Mouse (Mus musculus) skeletal muscle tissue, adult 2 months (tissue): ENCODE measurements around the gene Irf2bp2.

ENCODE experiments used
- DNase-seq: peaks from one replicate; pipeline ENCODE4 v3.0.0-alpha.2; 2012; ENCODE audit warnings: low read depth, low spot score

Gene Irf2bp2

DNA sequence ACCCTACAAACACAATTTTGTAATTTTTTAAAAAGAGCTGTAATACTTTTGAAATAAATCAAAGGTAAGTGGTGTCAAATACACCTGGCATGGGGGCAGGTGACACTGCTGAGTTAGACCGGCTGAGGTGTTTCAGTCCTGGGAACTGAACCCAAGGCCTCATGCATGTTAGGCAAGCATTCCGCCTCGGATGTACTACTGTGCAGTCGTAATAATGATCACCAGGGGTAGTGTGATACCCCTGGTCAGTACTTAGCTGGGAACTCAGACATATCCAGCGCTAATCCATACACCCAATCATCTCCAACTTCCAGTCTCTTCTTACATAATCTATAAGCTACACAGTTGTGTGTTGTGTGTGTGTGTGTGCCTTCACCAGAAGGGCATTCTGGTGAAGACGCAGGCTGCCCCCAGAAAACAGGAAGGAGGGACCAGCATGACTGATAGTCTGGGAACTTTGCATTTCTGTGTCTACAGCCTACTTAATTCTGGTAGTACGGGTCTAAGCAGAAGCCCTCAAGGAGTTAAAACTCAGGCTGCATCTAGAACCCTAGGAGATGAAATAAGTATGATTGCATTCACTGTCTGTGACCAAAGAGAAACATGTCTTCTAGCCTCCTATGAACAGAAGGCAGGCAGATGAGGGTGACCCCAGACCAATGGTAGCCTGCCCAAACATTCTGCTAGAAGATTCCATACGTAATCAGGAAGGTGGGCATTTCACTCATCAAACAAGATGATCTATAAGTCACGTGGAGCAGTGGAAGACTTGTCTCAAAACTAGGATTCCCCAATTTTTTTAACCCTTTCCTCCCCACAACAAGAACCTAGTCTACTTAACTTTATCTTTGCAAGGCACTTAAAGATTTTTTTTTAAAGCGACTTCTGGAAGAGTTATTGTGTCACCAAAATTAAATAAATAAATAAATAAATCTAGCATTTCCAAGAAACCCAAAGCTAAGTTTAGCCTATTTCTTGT is 6.9 kb downstream of the Irf2bp2 start:
- no peak for DNase-seq

DNA sequence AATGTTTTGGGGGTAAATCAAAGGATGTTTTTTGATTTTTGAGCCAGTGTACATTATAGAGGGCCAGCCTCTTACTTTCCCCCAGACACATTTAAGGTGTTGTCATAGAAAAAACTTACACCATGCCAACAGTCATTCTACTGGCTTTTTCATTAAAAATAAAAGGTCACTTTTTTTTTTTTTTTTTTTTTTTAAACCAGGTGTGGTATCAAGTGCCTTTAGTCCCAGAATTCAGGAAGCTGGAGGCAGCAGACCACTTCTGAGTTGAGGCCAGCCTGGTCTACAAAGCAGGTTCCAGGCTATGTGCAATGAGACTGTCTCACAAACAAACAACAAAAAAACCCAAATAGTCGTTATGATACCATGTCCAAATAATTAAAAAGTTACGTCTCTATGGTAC is 7.7 kb downstream of the Irf2bp2 start:
- DNase-seq = no peak

- no peak for DNase-seq
These were observed 8.2 kb downstream of the Irf2bp2 start for GRCm38 (mm10) chr8:126585561-126586031.

- no peak for DNase-seq
These were observed 8.9 kb downstream of the Irf2bp2 start for GRCm38 (mm10) chr8:126584844-126585231.

GRCm38 (mm10) chr8:126583971-126584843 is 9.6 kb downstream of the Irf2bp2 start:
- DNase-seq = peak; percentile 85

DNA sequence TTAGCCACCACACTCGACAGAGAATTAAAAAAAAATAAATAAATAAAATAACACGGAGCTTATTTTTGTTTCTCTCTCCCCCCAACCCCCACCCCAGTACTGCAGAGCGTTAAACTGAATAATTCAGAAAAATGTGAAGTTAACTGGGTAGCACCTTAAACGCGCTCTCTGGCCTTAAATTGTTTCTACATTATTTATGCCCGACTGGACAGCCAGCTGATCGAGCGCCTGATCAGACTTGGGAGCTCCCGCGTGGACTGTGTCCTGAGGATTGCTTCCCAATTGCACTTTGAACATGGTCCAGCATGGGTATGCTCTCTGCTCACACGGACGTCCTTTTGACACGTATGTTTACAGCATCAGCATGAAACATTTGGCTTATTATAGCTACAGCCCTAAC is 10.3 kb downstream of the Irf2bp2 start:
- no peak for DNase-seq

DNA sequence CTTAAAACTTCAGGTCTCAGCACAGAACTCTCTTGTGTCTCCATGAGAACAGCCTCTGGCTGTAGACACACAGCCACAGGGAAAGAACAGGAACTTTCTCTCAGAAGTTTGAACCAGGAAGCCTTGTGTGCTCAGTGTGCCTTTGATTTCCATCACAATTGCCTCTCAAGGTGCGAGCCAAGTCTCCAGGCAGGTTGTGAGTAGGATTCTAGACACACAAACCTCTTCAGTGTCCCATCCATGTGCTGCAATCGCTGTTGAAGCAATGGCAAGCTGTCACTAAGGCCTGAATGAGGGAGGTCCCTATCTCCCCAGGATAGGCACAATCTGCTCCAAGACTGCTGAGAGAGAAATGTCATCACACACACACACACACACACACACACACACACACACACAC is 10.8 kb downstream of the Irf2bp2 start:
- no peak for DNase-seq

- no peak for DNase-seq
These were observed 11.3 kb downstream of the Irf2bp2 start for GRCm38 (mm10) chr8:126582509-126582908.

DNA sequence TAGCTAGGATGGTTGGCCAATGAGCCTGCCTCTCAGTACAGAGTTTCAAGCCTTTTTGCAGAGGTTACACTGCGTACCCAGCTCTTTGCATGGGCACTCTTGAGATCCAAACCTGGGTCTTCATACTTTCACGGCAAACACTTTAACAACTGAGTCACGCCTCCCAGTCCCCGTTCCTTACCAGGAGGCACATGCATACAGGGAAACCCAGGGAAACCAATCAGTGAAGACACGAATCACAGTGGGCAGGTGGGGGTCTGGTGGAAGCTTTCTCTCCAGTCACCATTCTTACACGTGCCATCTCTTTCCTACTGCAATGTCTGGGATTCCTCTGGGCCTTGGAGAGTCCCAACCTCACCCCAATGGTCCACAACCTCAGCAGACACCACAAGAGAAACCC is 12.1 kb downstream of the Irf2bp2 start:
- DNase-seq = no peak

DNA sequence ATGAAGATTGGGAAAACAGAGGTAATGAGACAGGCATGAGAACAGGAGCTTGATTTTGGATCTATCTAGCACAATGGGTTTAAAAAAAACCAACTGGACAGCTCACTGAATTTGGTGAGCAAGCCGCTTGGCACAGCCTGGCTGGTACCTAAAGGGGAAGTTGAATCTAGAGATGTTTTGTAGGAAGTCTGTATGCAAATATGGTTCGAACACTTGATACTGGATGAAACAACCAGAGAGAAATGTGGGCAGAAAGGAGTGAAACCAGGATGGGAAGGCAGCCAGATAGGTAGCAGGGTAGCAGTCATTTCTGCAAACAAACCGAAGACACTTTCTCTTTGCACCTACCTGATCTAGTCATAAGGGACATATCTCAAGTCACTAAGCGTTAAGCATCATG is 13.0 kb downstream of the Irf2bp2 start:
- no peak for DNase-seq

DNA sequence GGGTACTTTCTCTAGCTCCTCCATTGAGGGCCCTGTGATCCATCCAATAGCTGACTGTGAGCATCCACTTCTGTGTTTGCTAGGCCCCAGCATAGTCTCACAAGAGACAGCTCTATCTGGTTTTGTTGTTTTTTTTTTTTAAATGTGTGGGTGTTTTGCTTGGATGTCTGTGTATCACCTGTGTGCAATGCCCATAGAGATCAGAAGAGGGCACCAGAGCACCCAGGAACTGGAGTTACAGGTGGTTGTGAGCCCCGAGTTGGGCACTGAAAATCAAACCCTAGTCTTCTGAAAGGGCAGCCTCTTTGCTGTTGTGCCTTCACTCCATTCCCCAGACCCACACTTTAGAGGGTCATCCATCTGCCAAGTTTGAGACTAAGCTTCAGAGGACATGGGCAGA is 13.7 kb downstream of the Irf2bp2 start:
- DNase-seq = no peak

DNA sequence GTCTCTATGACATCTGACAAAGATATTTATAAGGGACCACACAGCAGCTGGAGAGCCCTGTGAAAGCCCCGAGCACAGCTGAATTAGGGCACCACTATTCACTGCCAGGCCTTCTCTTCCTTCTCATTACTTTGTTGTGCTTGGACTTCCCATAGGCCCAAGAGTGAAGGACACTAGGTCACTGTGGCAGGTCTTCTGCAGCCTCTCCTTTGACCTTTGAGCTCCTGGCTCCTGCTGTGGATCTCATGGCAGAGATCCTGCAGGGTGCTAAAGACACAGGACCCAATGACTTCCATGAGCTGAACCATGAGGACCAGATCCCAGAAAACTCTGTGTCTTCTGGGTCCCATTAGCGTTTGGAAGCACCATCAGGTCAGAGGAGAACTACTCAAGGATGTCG is 15.1 kb downstream of the Irf2bp2 start:
- no peak for DNase-seq

GRCm38 (mm10) chr8:126576919-126577318 is 16.9 kb downstream of the Irf2bp2 start:
- no peak for DNase-seq

- no peak for DNase-seq
These were observed 17.7 kb downstream of the Irf2bp2 start for GRCm38 (mm10) chr8:126576086-126576485.

- no peak for DNase-seq
These were observed 18.7 kb downstream of the Irf2bp2 start for GRCm38 (mm10) chr8:126574882-126575637.

DNA sequence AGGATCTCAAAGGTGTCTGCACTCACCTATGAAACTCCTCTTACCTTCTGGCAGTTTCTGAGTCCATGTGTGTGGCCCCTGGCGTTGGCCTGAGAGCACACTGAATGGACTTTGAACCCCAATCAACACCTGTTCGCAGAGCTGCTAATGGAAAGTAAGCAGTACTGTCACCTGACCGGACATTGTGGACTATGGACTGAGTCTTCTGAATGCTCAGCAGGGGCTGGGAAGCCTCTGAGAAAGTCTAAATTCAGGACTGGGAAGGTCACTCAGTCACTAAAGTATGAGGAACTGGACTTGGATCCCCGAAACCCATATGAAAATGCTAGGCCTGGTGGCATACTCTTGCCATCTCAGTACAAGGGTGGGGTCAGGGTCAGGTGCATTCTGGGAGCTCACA is 19.9 kb downstream of the Irf2bp2 start:
- no peak for DNase-seq

GRCm38 (mm10) chr8:126573079-126573694 is 20.6 kb downstream of the Irf2bp2 start:
- DNase-seq = no peak

DNA sequence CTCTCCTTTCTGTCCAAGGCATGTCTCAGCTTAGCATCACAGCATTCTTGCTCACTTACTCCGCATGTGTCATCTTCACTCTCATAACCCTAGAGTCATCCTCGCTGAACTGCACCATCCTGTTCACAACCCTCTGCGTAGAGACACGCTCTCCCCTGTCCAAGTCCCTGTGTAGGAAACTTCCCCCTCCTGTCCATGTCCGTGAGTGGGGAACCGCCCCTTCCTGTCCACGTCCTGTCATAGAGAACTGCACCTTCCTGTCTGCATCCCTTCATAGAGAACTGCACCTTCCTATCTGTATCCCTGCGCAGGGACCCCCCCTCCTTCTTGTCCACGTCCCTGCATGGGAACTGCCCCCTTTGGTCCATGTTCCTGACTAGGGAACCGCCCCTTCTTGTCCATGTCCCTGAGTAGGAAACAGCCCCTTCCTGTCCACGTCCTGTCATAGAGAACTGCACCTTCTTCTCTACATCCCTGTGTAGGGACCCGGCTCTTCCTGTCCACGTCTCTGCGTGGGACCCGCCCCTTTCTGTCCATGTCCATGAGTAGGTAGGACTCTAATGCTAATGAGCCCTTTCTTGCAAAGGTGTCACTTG is 22.6 kb downstream of the Irf2bp2 start:
- no peak for DNase-seq

DNA sequence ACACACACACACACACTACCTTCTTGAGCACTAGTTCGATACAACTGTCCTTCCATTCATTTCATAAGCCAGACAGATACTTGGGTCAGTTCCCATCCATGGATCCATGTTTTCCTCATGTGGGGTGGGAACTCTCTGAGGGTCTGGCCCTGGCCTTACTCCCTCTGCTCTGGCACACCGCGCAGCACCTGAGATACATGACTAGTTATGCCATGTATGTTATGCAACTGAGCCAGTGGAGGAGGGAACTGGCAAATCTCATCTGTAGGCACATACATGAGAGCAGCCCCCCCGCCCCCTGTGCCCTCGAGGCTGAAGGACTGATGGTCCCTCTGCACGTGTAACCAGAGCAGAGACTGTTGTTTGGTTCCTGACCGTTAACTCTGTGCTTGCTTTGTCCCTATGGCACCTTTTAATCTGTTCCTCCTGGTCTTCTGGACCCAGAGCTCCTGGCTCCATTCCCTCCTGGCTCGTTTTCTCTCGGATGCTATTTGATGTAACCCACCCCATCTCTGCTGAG is 23.2 kb downstream of the Irf2bp2 start:
- DNase-seq = no peak

DNA sequence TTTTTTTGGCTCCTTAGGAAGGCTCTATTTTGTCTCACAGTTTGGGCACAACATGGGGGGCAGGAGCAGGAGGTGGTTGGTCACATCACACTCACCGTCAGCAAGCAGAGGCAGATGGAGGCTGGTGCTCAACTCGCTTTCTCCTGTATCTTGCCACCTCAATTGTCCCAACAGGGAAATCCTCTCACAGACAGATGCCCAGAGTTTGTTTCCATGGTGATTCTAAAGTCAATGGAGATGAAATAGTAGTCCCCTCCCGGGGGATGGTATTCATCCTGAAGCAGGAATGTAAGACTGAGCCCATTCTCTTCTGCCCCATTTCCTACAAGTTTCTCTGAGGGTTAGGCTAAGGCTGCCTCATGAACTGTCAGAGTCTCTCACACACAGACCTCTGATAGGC is 23.7 kb downstream of the Irf2bp2 start:
- no peak for DNase-seq

DNA sequence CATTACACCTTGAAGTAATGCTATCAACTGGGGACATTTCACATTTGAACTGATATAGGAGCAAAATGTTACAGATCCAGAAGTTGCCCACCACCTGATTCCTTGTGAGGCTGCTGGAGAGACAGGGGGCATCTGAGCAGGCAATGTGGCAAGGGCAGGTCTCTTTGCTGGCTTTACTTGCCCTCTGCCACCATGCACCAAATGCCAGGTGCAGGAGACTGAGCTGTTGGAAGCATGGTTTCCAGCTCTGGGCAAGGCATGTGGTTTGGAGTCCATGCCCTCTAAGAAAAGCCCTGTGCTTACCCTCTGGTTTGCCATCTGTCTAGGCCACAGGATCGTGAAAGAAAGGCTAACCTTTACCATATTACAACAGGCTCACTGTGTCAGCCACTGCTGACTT is 24.1 kb downstream of the Irf2bp2 start:
- DNase-seq = no peak
